Mouse (Mus musculus): ENCODE measurements around the gene Rab7b.

Rab7b gene

GRCm38 (mm10) chr1:131738760-131739159, 50.3 kb downstream of the Rab7b start:
- DNase-seq (ENCODE audit: low read depth, low spot score), result no peak

- DNase-seq (ENCODE audit: low read depth, low spot score), result no peak
Measured at GRCm38 (mm10) chr1:131739481-131740160, 51.1 kb downstream of the Rab7b start.

- no peak for DNase-seq (ENCODE audit: low read depth, low spot score)
Measured at GRCm38 (mm10) chr1:131743868-131744464, 55.5 kb downstream of the Rab7b start, which contains the start of gene Slc26a9. Gene Slc26a9, plus strand, starts transcription at chr1:131744022.

GRCm38 (mm10) chr1:131745391-131745790, 56.9 kb downstream of the Rab7b start:
- no peak for DNase-seq (ENCODE audit: low read depth, low spot score)

- DNase-seq (ENCODE audit: low read depth, low spot score), result peak; percentile 42
Measured at GRCm38 (mm10) chr1:131747761-131748160, 59.3 kb downstream of the Rab7b start.

- no peak for DNase-seq (ENCODE audit: low read depth, low spot score)
Measured at GRCm38 (mm10) chr1:131748636-131749035, 60.1 kb downstream of the Rab7b start.

GRCm38 (mm10) chr1:131749706-131750545, 61.4 kb downstream of the Rab7b start:
- no peak for DNase-seq (ENCODE audit: low read depth, low spot score)

- DNase-seq (ENCODE audit: low read depth, low spot score), result peak; percentile 79
Measured at GRCm38 (mm10) chr1:131751181-131751890, 62.8 kb downstream of the Rab7b start.

GRCm38 (mm10) chr1:131751891-131752311, 63.4 kb downstream of the Rab7b start:
- DNase-seq (ENCODE audit: low read depth, low spot score), result peak; percentile 88

GRCm38 (mm10) chr1:131754212-131754829, 65.8 kb downstream of the Rab7b start:
- peak; percentile 62 for DNase-seq (ENCODE audit: low read depth, low spot score)

- DNase-seq (ENCODE audit: low read depth, low spot score), result no peak
Measured at GRCm38 (mm10) chr1:131754916-131755315, 66.4 kb downstream of the Rab7b start.

- no peak for DNase-seq (ENCODE audit: low read depth, low spot score)
Measured at GRCm38 (mm10) chr1:131757211-131757610, 68.7 kb downstream of the Rab7b start.

GRCm38 (mm10) chr1:131758796-131759195, 70.3 kb downstream of the Rab7b start:
- no peak for DNase-seq (ENCODE audit: low read depth, low spot score)

GRCm38 (mm10) chr1:131759667-131760427, 71.4 kb downstream of the Rab7b start:
- DNase-seq (ENCODE audit: low read depth, low spot score), result no peak

GRCm38 (mm10) chr1:131760428-131760820, 71.9 kb downstream of the Rab7b start:
- DNase-seq (ENCODE audit: low read depth, low spot score), result no peak

GRCm38 (mm10) chr1:131761079-131761831, 72.8 kb downstream of the Rab7b start:
- DNase-seq (ENCODE audit: low read depth, low spot score), result peak; percentile 40

GRCm38 (mm10) chr1:131763683-131764082, 75.2 kb downstream of the Rab7b start:
- DNase-seq (ENCODE audit: low read depth, low spot score), result no peak

- no peak for DNase-seq (ENCODE audit: low read depth, low spot score)
Measured at GRCm38 (mm10) chr1:131764581-131765338, 76.3 kb downstream of the Rab7b start.
